Mouse (Mus musculus) Patski (cell line): ENCODE measurements at regions not wholly inside any gene's neighbourhood (a gene's known extent, or its start where the extent isn't known, plus 50 kb on each side); places are given as distances from the start of the nearest gene placed in this dataset.

ENCODE experiments used
- ATAC-seq: fragments of 100-300 bp; one replicate; pipeline ENCODE4 v1.8.0; 2021
- CTCF ChIA-PET: fragments of 350-600 bp; sonication (Branson Sonifier 250); formaldehyde crosslinking; loops from one replicate; lab custom pipeline; 2022; ENCODE audit warnings: inconsistent platforms; lab: Charles Lee
- POLR2A ChIA-PET: fragments of 350-600 bp; sonication (Branson Sonifier 250); formaldehyde crosslinking; loops from one replicate; lab custom pipeline; 2022; ENCODE audit warnings: antibody characterized with exemption, inconsistent platforms; lab: Charles Lee
- DNase-seq: peaks from one replicate; pipeline ENCODE4 v3.0.0-alpha.2; 2011; ENCODE audit warnings: low read depth, low spot score
- H3K27me3 ChIP-seq: fragments of 371-371 bp; one replicate; pipeline ENCODE4 v1.5.1; 2021
- CTCF ChIP-seq: fragments of 100-300 bp; IDR thresholded peaks from one replicate; pipeline ENCODE4 v1.5.1; 2021
- in situ Hi-C: fragments of 300-500 bp; cut with MboI; formaldehyde crosslinking; loops from 3 replicates; pipeline ENCODE4 v1.11.1; 2018; ENCODE audit warnings: low pct_unique_long_range_greater_than_20kb, mixed read lengths

DNA sequence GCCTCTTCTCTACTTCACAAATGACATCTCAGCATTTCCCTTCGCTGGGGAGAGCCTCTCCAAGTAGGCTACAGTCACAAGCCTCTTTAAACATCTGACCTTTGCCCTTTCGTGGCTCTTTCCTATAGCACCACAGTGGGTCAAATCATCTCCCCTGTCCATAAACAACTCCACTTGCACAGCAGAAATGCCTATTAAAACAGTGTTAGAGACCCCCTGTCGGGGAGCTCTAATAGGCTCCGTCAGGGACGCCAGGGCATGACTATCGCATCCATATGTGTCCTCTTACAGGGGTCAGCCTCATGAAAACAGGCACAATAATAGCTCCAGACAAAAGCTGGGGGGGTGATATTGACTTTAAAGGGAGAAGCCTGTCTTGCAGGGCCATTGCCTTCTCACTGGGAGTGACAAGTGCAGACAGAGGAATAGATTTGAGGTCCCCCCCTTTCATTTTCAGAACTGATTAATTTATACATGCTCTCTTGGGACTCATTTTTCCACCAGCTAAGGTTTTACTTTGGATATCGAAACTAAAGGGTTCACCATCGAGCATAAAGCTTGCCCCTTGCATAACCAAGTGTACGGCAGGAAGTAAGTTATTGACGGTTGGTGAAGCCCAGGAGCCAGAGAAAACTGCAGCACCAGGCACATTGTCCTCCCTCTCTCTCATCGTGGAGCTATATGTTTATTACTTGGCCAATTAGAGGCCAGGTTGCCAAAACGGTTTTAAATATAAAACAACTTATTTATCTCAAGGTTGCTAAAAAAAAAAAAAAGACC lies 94.6 kb upstream of the Mbip start:
- ChIA-PET CTCF (no interaction called here), POLR2A (no interaction called here)
- in situ Hi-C loops = no loop called here
- H3K27me3 ChIP-seq = peaks cover 51% of the 10 kb centered on the region
- ATAC-seq (no peak), DNase-seq (no peak)
- TF ChIP-seq CTCF = no peak

DNA sequence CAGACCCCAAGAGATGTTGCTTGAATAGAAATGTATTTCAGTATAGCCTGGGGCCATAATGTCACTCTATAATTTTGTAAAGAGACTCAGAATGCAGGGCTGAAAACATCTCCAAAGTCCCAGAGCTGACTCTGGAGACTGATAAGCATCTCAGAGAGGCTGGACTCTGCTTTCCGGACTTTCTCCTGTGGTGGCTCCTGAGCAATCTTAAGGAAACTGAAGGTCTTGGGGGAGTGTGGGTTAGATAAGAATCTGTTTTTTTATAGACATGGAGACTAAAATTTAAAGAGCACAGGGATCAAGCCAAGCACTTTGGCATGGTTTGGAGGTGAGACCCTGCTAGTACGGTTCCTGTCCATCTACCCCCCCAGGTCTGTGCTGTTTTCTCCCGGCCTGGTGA lies 92.7 kb upstream of the Mbip start:
- no peak for ATAC-seq
- DNase-seq = no peak
- in situ Hi-C loops = no loop called here
- ChIA-PET CTCF (interaction anchor here (1.0 kb wide), 1 partner anchor 33 kb away, joined by 3 read pairs; no protein-coding TSS in a partner anchor), POLR2A (no interaction called here)
- peaks cover 51% of the 10 kb centered on the region for H3K27me3 ChIP-seq
- no peak for TF ChIP-seq CTCF

DNA sequence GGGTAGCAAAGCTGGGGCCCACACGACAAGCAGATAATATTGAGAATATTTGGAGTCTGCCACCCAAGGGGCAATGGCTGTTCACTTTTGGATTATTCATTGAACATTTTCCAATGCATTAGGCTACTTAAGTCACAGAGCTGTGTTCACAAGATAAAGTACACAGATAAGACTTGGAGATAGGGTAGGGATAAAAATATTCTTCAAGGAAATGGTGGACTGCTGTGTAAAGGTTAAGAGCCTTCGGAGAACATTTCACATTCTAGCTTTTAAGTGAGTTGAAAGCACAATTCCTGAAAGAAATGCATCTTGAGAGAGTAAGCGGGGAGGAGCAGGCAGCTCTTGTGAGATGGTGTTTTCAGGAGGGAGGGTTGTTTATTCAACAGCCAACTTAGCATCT lies 92.3 kb upstream of the Mbip start:
- in situ Hi-C loops = no loop called here
- no peak for DNase-seq
- ATAC-seq = no peak
- no peak for TF ChIP-seq CTCF
- ChIA-PET CTCF (interaction anchor here (1.0 kb wide), 1 partner anchor 32 kb away, joined by 3 read pairs; no protein-coding TSS in a partner anchor), POLR2A (no interaction called here)
- peaks cover 53% of the 10 kb centered on the region for H3K27me3 ChIP-seq

DNA sequence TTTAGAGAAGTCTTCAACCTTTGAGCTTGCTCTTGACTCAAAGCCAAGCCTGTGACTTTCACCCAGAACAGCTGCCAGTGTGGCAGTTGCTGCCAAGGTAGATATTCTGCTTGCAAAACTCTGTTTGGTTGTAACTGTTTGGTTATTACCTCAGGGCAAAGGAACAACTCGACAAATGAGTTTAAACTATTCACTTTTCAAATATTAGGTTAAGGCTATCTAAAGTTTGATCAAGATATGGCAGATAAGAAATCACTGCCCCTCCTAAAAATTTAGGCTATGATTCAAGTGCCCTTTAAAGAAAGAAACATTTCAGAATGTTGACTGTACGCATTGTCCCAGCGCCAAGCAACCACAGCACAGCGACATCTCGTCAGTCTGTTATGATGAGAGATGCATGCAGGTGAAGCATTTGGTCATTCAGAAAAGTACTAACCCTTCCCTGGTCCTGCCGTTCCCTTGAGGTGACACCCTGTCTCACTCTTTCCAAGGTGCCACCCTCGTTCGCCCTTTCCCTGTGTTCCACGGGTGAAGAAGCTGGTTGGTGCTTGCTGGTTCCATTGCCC lies 81.1 kb upstream of the Mbip start:
- no peak for ATAC-seq
- TF ChIP-seq CTCF = no peak
- peaks cover 47% of the 10 kb centered on the region for H3K27me3 ChIP-seq
- in situ Hi-C loops = no loop called here
- POLR2A ChIA-PET = no interaction called here
- DNase-seq = no peak
- CTCF ChIA-PET = no interaction called here

DNA sequence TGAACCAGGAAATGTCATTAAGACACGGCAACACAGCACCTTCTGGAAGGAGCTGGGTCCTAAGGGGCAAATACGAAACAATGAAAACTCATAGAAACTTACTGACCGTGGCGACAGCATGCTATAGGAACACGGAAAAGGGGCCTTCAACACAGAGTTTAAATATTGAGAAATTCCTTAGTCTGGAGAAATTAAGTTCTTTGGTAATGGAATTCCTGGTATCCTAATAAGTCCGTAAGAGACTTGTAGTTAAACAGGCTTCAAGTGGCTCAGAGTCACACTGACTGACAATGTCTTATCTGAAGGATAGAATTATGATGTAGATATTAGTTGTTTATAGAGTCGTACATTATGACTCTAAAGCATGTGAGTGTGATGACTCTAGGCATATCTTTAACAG lies 70.4 kb upstream of the Mbip start:
- ChIA-PET POLR2A (no interaction called here), CTCF (no interaction called here)
- DNase-seq = no peak
- no peak for TF ChIP-seq CTCF
- no peak for ATAC-seq
- H3K27me3 ChIP-seq = peaks cover 26% of the 10 kb centered on the region
- in situ Hi-C loops = no loop called here

DNA sequence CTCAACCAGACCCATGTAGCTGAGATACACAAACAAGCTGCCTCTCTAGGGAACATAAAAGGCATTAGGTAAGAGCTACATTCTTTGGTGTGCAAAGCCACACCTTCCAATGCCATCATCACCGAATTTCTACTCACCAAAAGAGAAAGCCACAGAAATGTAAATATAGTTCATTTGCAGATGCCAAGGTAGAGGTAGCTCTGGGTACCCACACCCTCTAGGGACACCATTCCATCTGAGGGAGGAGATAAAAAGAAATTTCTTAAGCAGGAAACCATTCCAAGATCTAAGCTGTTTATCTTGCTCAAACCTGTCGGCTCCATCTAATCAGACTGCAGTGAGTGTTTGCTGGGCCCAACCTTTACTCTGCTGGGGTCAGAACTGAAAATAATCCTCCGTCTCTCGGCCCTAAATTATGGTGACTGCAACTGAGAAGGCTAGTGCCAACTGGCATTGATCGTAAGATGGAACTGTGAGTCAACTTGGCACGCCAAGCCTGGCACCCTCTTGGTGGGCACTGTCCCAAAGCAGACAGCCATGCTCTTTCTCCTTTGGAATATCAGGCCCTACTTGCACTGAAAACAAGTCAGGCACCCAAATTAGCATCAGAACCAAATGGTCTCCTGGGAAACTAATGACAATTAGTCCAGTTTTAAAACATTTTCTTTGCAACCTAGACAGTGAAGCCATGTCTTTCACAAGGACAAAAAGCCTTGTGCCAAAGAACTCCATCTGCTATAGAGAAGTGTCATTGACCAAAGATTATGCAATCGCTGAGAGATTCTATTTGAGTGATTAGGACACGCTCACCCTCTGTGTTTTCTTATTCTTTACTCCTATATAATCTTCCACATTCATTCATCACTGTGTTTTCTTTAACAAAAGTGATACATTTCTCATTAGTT lies 69.4 kb upstream of the Mbip start:
- in situ Hi-C loops = no loop called here
- ChIA-PET POLR2A (no interaction called here), CTCF (no interaction called here)
- no peak for TF ChIP-seq CTCF
- no peak for DNase-seq
- no peak for ATAC-seq
- H3K27me3 ChIP-seq = peaks cover 18% of the 10 kb centered on the region

DNA sequence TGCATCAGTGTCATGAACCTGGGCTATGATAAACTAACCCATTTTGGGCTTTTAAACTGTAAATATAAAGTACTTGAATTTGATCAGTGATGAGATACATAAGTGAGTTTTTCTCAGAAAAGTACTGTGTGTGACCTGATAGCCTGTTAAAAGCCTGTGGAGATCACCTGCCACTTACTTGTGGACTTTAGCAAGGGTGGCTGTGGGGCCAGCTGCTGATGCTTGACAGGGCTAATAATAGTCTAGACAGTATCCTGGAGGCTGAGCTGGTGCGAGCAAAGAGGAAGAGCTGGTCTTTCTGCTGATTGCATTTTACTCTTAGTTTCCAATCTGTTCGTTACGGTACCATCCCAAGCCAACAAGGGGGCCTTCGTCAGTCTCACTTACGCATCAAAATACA lies 60.0 kb upstream of the Mbip start:
- peaks cover 5% of the 10 kb centered on the region for H3K27me3 ChIP-seq
- ATAC-seq = no peak
- ChIA-PET CTCF (interaction anchor here (0.9 to 1.5 kb wide), 4 partner anchors 32 to 513 kb away, joined by 3 to 5 read pairs (median 4); no protein-coding TSS in a partner anchor), POLR2A (no interaction called here)
- no peak for DNase-seq
- in situ Hi-C loops = no loop called here
- no peak for TF ChIP-seq CTCF

DNA sequence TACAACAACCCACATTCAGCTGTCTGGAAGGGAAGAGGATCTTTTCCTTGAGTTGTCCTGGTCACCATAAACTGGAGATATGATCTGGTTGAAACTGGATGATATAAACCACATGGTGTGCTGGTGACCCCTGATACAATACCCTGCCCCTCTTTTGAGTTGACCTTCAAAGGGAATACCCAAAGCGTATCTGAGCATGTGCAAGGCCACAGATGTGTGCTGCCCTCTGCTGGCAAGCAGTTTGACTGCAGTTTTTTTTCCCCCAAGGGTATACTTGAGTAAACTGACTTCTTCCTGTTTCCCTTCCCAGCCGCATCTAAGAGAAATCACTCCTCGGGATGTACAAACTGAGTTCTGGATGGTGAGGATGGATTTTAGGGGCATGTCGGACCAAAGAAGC lies 59.1 kb upstream of the Mbip start:
- DNase-seq = no peak
- H3K27me3 ChIP-seq = peaks cover 5% of the 10 kb centered on the region
- in situ Hi-C loops = loop anchor here (5.0 kb wide), 3 partner anchors 58 to 348 kb away; partner anchors contain the start of gene Mbip
- ChIA-PET CTCF (interaction anchor here (1.0 to 1.5 kb wide), 3 partner anchors 161 to 348 kb away, joined by 3 to 5 read pairs (median 4); no protein-coding TSS in a partner anchor), POLR2A (no interaction called here)
- ATAC-seq = peak; percentile 47
- peak; percentile 89 for TF ChIP-seq CTCF

DNA sequence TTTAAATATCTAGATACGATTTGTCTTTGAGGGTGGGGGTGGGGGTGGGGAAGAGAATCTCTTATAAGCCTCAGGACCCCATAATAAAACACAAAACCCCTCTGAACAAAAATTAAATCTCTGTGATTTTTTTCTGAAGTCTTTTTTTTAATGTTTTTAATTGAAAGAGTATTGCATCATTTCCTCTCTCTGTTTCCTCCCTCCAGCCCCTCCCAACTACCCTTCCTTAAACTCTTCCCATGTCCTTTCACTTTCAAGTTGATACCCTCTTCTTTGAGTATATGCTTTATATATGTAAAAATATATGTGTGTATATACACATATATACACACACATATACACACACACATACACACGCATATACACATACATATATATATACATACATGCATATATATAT lies 58.6 kb upstream of the Mbip start:
- CTCF ChIA-PET = interaction anchor here (1.0 kb wide), 1 partner anchor 160 kb away, joined by 3 read pairs; no protein-coding TSS in a partner anchor
- TF ChIP-seq CTCF = no peak
- POLR2A ChIA-PET = no interaction called here
- in situ Hi-C loops = loop anchor here (5.0 kb wide), 3 partner anchors 57 to 347 kb away; partner anchors contain the start of gene Mbip
- no peak for ATAC-seq
- peaks cover 9% of the 10 kb centered on the region for H3K27me3 ChIP-seq
- DNase-seq = no peak

DNA sequence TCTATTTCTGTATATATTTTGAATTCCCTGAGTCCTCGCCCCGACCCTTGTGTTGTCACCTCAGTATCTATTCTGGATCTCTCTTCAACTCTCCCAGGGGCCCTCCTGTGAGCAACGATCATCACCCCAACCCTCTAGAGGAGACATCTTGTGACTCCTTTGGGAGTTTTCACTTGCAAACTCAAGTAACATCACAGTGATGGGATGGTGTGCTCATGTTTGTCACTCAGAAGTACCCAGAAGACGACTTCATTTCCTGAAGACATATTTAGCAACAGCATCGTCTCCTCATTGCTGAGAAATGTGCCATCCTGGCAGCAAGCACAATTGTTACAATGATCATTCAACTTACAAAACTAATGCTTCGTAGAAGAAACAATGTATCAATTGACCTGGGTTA lies 57.9 kb upstream of the Mbip start:
- CTCF ChIA-PET = interaction anchor here (1.0 to 2.4 kb wide), 2 partner anchors 160 to 162 kb away, joined by 3 to 12 read pairs; no protein-coding TSS in a partner anchor

More for the DNA sequence above, 57.9 kb upstream of the Mbip start:
- TF ChIP-seq CTCF = no peak
- POLR2A ChIA-PET = no interaction called here
- DNase-seq (no peak), ATAC-seq (no peak)
- H3K27me3 ChIP-seq = peaks cover 11% of the 10 kb centered on the region
- in situ Hi-C loops = loop anchor here (5.0 kb wide), 3 partner anchors 56 to 346 kb away; partner anchors contain the start of gene Mbip
